Mouse (Mus musculus): ENCODE data around the gene Lyrm7. TPM values are rescaled to one million over a fixed set of nuclear protein-coding genes. Genes with fewer than 3 reads are reported as not detected.

Gene Lyrm7
- 8.9 TPM in 2 replicates for polyA plus RNA-seq (2016; fragmentation: Nextera tagmentation; extraction: Ambion mirVana)

GRCm38 (mm10) chr11:54860256-54861038 lies at the start of gene Lyrm7:
Gene Lyrm7, minus strand, starts transcription at chr11:54860916.
- peak within 1 kb of the TSS; percentile 90 for H3K27ac ChIP-seq (replicated peaks)
- H3K9ac ChIP-seq (replicated peaks) = peak within 1 kb of the TSS; percentile 77
- peaks cover 15% of the 10 kb centered on the region for H3K4me1 ChIP-seq
- H3K4me3 ChIP-seq = peak within 1 kb of the TSS; percentile 66
- no peaks in the 10 kb centered on the region for H3K36me3 ChIP-seq
- under 1% methylated on average over 42 of the region's 42 CpGs for WGBS
- peak within 1 kb of the TSS; percentile 88 for H3K4me2 ChIP-seq (replicated peaks)
- H3K27me3 ChIP-seq = no peaks in the 10 kb centered on the region
- no peaks in the 10 kb centered on the region for H3K9me3 ChIP-seq
- ATAC-seq (ENCODE audit: low FRiP score, low read depth) = peak; percentile 97

GRCm38 (mm10) chr11:54910081-54910665 lies 49.5 kb upstream of the Lyrm7 start:
- no peaks in the 10 kb centered on the region for H3K4me1 ChIP-seq
- H3K27ac ChIP-seq (replicated peaks) = no peak overlapping the region
- H3K9me3 ChIP-seq = no peaks in the 10 kb centered on the region
- peaks cover 38% of the 10 kb centered on the region for H3K36me3 ChIP-seq
- no peaks in the 10 kb centered on the region for H3K27me3 ChIP-seq
- no peak overlapping the region for H3K4me3 ChIP-seq
- WGBS = 90% methylated on average over 12 of the region's 12 CpGs
- ATAC-seq (ENCODE audit: low FRiP score, low read depth) = no peak
- H3K9ac ChIP-seq (replicated peaks) = no peak overlapping the region
- H3K4me2 ChIP-seq (replicated peaks) = no peak overlapping the region

- Histone ChIP-seq H3K27me3 (no peaks in the 10 kb centered on the region), H3K9ac (replicated peaks) (no peak overlapping the region), H3K9me3 (no peaks in the 10 kb centered on the region), H3K27ac (replicated peaks) (no peak overlapping the region), H3K4me2 (replicated peaks) (no peak overlapping the region), H3K4me1 (0 out of 2 replicates have a peak, but pooled peaks cover under 1% of the 10 kb centered on the region), H3K36me3 (peaks cover 29% of the 10 kb centered on the region), H3K4me3 (no peak overlapping the region)
- ATAC-seq (ENCODE audit: low FRiP score, low read depth) = no peak
- WGBS = 95% methylated on average over 11 of the region's 11 CpGs
Measured at GRCm38 (mm10) chr11:54909273-54909672, 48.6 kb upstream of the Lyrm7 start.

- no peak overlapping the region for H3K27ac ChIP-seq (replicated peaks)
- no peaks in the 10 kb centered on the region for H3K9me3 ChIP-seq
- 97% methylated on average over 5 of the region's 5 CpGs for WGBS
- H3K27me3 ChIP-seq = peaks cover 7% of the 10 kb centered on the region; the same call in 1 of the 2 replicates
- H3K9ac ChIP-seq (replicated peaks) = no peak overlapping the region
- ATAC-seq (ENCODE audit: low FRiP score, low read depth) = no peak
- peaks cover 18% of the 10 kb centered on the region; the same call in 1 of the 2 replicates for H3K36me3 ChIP-seq
- H3K4me2 ChIP-seq (replicated peaks) = no peak overlapping the region
- no peak overlapping the region for H3K4me3 ChIP-seq
- peaks cover 11% of the 10 kb centered on the region; the same call in 1 of the 2 replicates for H3K4me1 ChIP-seq
Measured at GRCm38 (mm10) chr11:54907259-54907658, 46.5 kb upstream of the Lyrm7 start.

GRCm38 (mm10) chr11:54906466-54906865 lies 45.8 kb upstream of the Lyrm7 start:
- H3K4me1 ChIP-seq = peaks cover 12% of the 10 kb centered on the region; the same call in 1 of the 2 replicates
- H3K27me3 ChIP-seq = peaks cover 7% of the 10 kb centered on the region; the same call in 1 of the 2 replicates
- H3K9me3 ChIP-seq = no peaks in the 10 kb centered on the region
- WGBS = 83% methylated on average over 4 of the region's 4 CpGs
- H3K36me3 ChIP-seq = peaks cover 18% of the 10 kb centered on the region; the same call in 1 of the 2 replicates
- ATAC-seq (ENCODE audit: low FRiP score, low read depth) = no peak
- no peak overlapping the region for H3K4me2 ChIP-seq (replicated peaks)
- H3K4me3 ChIP-seq = no peak overlapping the region
- H3K9ac ChIP-seq (replicated peaks) = no peak overlapping the region
- H3K27ac ChIP-seq (replicated peaks) = no peak overlapping the region

GRCm38 (mm10) chr11:54905931-54906330 lies 45.2 kb upstream of the Lyrm7 start:
- H3K36me3 ChIP-seq = peaks cover 16% of the 10 kb centered on the region; the same call in 1 of the 2 replicates
- H3K9me3 ChIP-seq = no peaks in the 10 kb centered on the region
- ATAC-seq (ENCODE audit: low FRiP score, low read depth) = no peak
- H3K9ac ChIP-seq (replicated peaks) = no peak overlapping the region
- no peak overlapping the region for H3K27ac ChIP-seq (replicated peaks)
- H3K4me1 ChIP-seq = peaks cover 12% of the 10 kb centered on the region; the same call in 1 of the 2 replicates
- H3K27me3 ChIP-seq = peaks cover 7% of the 10 kb centered on the region; the same call in 1 of the 2 replicates
- 67% methylated on average over 4 of the region's 4 CpGs for WGBS
- no peak overlapping the region for H3K4me2 ChIP-seq (replicated peaks)
- no peak overlapping the region for H3K4me3 ChIP-seq

GRCm38 (mm10) chr11:54905086-54905485 lies 44.4 kb upstream of the Lyrm7 start:
- no peak overlapping the region for H3K4me3 ChIP-seq
- 86% methylated on average over 3 of the region's 3 CpGs for WGBS
- H3K9ac ChIP-seq (replicated peaks) = no peak overlapping the region
- H3K36me3 ChIP-seq = 0 out of 2 replicates have a peak, but pooled peaks cover 9% of the 10 kb centered on the region
- H3K27ac ChIP-seq (replicated peaks) = no peak overlapping the region
- peaks cover 12% of the 10 kb centered on the region; the same call in 1 of the 2 replicates for H3K4me1 ChIP-seq
- H3K4me2 ChIP-seq (replicated peaks) = no peak overlapping the region
- peaks cover 7% of the 10 kb centered on the region; the same call in 1 of the 2 replicates for H3K27me3 ChIP-seq
- no peaks in the 10 kb centered on the region for H3K9me3 ChIP-seq
- no peak for ATAC-seq (ENCODE audit: low FRiP score, low read depth)

- peaks cover 7% of the 10 kb centered on the region; the same call in 1 of the 2 replicates for H3K27me3 ChIP-seq
- peaks cover 12% of the 10 kb centered on the region; the same call in 1 of the 2 replicates for H3K4me1 ChIP-seq
- H3K9me3 ChIP-seq = no peaks in the 10 kb centered on the region
- no peak overlapping the region for H3K9ac ChIP-seq (replicated peaks)
- H3K4me2 ChIP-seq (replicated peaks) = peak overlapping the region; percentile 76; the same call in 1 of the 2 replicates
- H3K4me3 ChIP-seq = no peak overlapping the region
- H3K36me3 ChIP-seq = 0 out of 2 replicates have a peak, but pooled peaks cover 2% of the 10 kb centered on the region
- 75% methylated on average over 4 of the region's 4 CpGs for WGBS
- ATAC-seq (ENCODE audit: low FRiP score, low read depth) = no peak
- H3K27ac ChIP-seq (replicated peaks) = no peak overlapping the region
Measured at GRCm38 (mm10) chr11:54903940-54904706, 43.4 kb upstream of the Lyrm7 start.

GRCm38 (mm10) chr11:54903339-54903738 lies 42.6 kb upstream of the Lyrm7 start:
- H3K4me2 ChIP-seq (replicated peaks) = peak overlapping the region; percentile 76
- peak overlapping the region; percentile 48 for H3K4me3 ChIP-seq
- peak overlapping the region; percentile 52; the same call in 1 of the 2 replicates for H3K9ac ChIP-seq (replicated peaks)
- ATAC-seq (ENCODE audit: low FRiP score, low read depth) = no peak
- no peak overlapping the region for H3K27ac ChIP-seq (replicated peaks)
- WGBS = 75% methylated on average over 5 of the region's 5 CpGs
- no peaks in the 10 kb centered on the region for H3K36me3 ChIP-seq
- H3K4me1 ChIP-seq = peaks cover 12% of the 10 kb centered on the region; the same call in 1 of the 2 replicates
- peaks cover 7% of the 10 kb centered on the region; the same call in 1 of the 2 replicates for H3K27me3 ChIP-seq
- H3K9me3 ChIP-seq = no peaks in the 10 kb centered on the region

- 16% methylated on average over 45 of the region's 45 CpGs for WGBS
- H3K27ac ChIP-seq (replicated peaks) = no peak within 1 kb of the TSS
Measured at GRCm38 (mm10) chr11:54902333-54903323, 41.9 kb upstream of the Lyrm7 start, which contains the start of gene Gpx3. Gene Gpx3, plus strand, starts transcription at chr11:54902453.

More at GRCm38 (mm10) chr11:54902333-54903323, 41.9 kb upstream of the Lyrm7 start, which contains the start of gene Gpx3:
- Histone ChIP-seq H3K4me3 (peak within 1 kb of the TSS; percentile 48), H3K4me2 (replicated peaks) (peak within 1 kb of the TSS; percentile 76), H3K9me3 (no peaks in the 10 kb centered on the region), H3K27me3 (peaks cover 7% of the 10 kb centered on the region; the same call in 1 of the 2 replicates), H3K36me3 (no peaks in the 10 kb centered on the region), H3K9ac (replicated peaks) (peak within 1 kb of the TSS; percentile 52), H3K4me1 (peaks cover 12% of the 10 kb centered on the region; the same call in 1 of the 2 replicates)
- peak; percentile 88 for ATAC-seq (ENCODE audit: low FRiP score, low read depth)
